Mouse (Mus musculus) forebrain, embryonic 14.5 days (tissue): ENCODE measurements around the gene Pla2g4e. TPM values are rescaled to one million over a fixed set of nuclear protein-coding genes. Genes with fewer than 3 reads are reported as not detected.

Experiments used
- ATAC-seq: fragments of 200-750 bp; cut with Nextera tagmentation; 2 replicates; pipeline ENCODE4 v1.8.0; 2017; ENCODE audit warnings: mild to moderate bottlenecking, moderate library complexity
- DNase-seq: peaks from one replicate; pipeline ENCODE4 v3.0.0-alpha.2; 2015; ENCODE audit warnings: low spot score
- H3K27ac ChIP-seq: fragments of 300-500 bp; sonication (generic); 2 replicates; pipeline ENCODE4 v1.5.1; 2014; ENCODE audit warnings: low read depth, mild to moderate bottlenecking, control low read depth, low read length, moderate library complexity
- H3K27me3 ChIP-seq: fragments of 300-500 bp; sonication (generic); replicated peaks from 2 replicates; pipeline ENCODE4 v1.6.1; 2014; ENCODE audit warnings: low read length, control low read depth, mixed read lengths; ENCODE audit not compliant: control insufficient read depth, insufficient read depth
- H3K36me3 ChIP-seq: fragments of 300-500 bp; sonication (generic); 2 replicates; pipeline ENCODE4 v1.6.1; 2014; ENCODE audit warnings: low read length, control low read depth; ENCODE audit not compliant: control insufficient read depth, insufficient read depth
- H3K4me1 ChIP-seq: fragments of 300-500 bp; sonication (generic); 2 replicates; pipeline ENCODE4 v1.6.1; 2014; ENCODE audit warnings: antibody characterized with exemption, low read length, control low read depth; ENCODE audit not compliant: control insufficient read depth, insufficient read depth
- H3K4me2 ChIP-seq: fragments of 300-500 bp; sonication (generic); 2 replicates; pipeline ENCODE4 v1.6.1; 2014; ENCODE audit warnings: mild to moderate bottlenecking, control low read depth, low read length
- H3K4me3 ChIP-seq: fragments of 300-500 bp; sonication (generic); 2 replicates; pipeline ENCODE4 v1.5.1; 2014; ENCODE audit warnings: low read depth, low read length, control low read depth
- H3K9ac ChIP-seq: fragments of 300-500 bp; sonication (generic); 2 replicates; pipeline ENCODE4 v1.6.1; 2014; ENCODE audit warnings: mild to moderate bottlenecking, low read length, control low read depth, moderate library complexity
- H3K9me3 ChIP-seq: fragments of 300-500 bp; sonication (generic); replicated peaks from 2 replicates; pipeline ENCODE4 v1.6.1; 2016; ENCODE audit warnings: low read length, control low read depth, mixed read lengths; ENCODE audit not compliant: control insufficient read depth
- WGBS: fragments of 180-500 bp; shearing (Covaris S2); extraction: QIAGEN DNeasy Blood & Tissue Kit; methylation state at CpG from one replicate; pipeline ENCODE4 v1.1.7; 2014; 5-methylcytosine and 5-hydroxymethylcytosine counted together
- polyA plus RNA-seq: library from polyadenylated mRNA; unstranded; fragments of >200 nt; fragmentation: Nextera tagmentation; extraction: Ambion mirVana; gene quantifications from 2 replicates; pipeline ENCODE4 v1.2.1, GENCODE M21; 2014

The Pla2g4e gene
- polyA plus RNA-seq, 1 experiment from 2014 or later, result 1.1 TPM

GRCm38 (mm10) chr2:120211448-120211847 is 33.7 kb downstream of the Pla2g4e start:
- no peak overlapping the region for H3K4me3 ChIP-seq
- no peaks in the 10 kb centered on the region for H3K36me3 ChIP-seq
- H3K27ac ChIP-seq, result no peak overlapping the region
- H3K4me2 ChIP-seq, result no peak overlapping the region
- no peaks in the 10 kb centered on the region for H3K9me3 ChIP-seq
- no peaks in the 10 kb centered on the region for H3K27me3 ChIP-seq
- no peak overlapping the region for H3K9ac ChIP-seq
- no peak for DNase-seq
- H3K4me1 ChIP-seq, result no peaks in the 10 kb centered on the region
- ATAC-seq, result no peak
- 54% methylated on average over 2 of the region's 2 CpGs for WGBS

DNA sequence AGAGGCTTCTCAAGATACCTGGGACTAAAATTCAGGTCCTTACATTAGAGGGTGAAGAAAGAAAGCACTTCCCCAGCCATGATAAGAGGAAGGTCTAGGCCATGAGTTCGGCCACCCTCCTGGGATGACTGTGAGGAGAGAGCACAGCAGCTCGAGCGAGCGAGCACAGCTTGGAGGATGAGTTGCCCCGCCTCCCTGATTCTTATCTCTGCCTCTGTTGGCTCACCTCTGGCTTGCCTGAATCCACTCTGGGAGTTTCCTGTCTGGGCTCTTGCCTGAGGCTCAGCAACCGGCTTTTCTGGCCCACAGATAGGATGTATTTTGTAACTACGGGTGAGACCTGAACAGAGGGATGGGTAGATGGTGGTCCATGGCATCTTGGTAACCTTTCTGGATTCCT is 37.2 kb downstream of the Pla2g4e start:
- no peaks in the 10 kb centered on the region for H3K9me3 ChIP-seq
- no peak for DNase-seq
- no peak overlapping the region for H3K27ac ChIP-seq
- no peaks in the 10 kb centered on the region for H3K36me3 ChIP-seq
- no peaks in the 10 kb centered on the region for H3K4me1 ChIP-seq
- H3K9ac ChIP-seq, result no peak overlapping the region
- H3K4me3 ChIP-seq, result no peak overlapping the region
- no peak overlapping the region for H3K4me2 ChIP-seq
- WGBS, result 80% methylated on average over 7 of the region's 7 CpGs
- H3K27me3 ChIP-seq, result no peaks in the 10 kb centered on the region
- no peak for ATAC-seq

- H3K9me3 ChIP-seq, result no peaks in the 10 kb centered on the region
- no peak overlapping the region for H3K9ac ChIP-seq
- H3K27me3 ChIP-seq, result no peaks in the 10 kb centered on the region
- WGBS, result 86% methylated on average over 6 of the region's 6 CpGs
- H3K4me1 ChIP-seq, result no peaks in the 10 kb centered on the region
- H3K27ac ChIP-seq, result no peak overlapping the region
- no peak overlapping the region for H3K4me2 ChIP-seq
- no peak overlapping the region for H3K4me3 ChIP-seq
- no peak for DNase-seq
- ATAC-seq, result no peak
- no peaks in the 10 kb centered on the region for H3K36me3 ChIP-seq
Observed at GRCm38 (mm10) chr2:120207028-120207427, 38.1 kb downstream of the Pla2g4e start.

- no peak for DNase-seq
- no peaks in the 10 kb centered on the region for H3K27me3 ChIP-seq
- no peak overlapping the region for H3K4me3 ChIP-seq
- no peaks in the 10 kb centered on the region for H3K9me3 ChIP-seq
- H3K4me1 ChIP-seq, result no peaks in the 10 kb centered on the region
- H3K36me3 ChIP-seq, result no peaks in the 10 kb centered on the region
- no peak overlapping the region for H3K9ac ChIP-seq
- WGBS, result 80% methylated on average over 3 of the region's 3 CpGs
- H3K4me2 ChIP-seq, result no peak overlapping the region
- H3K27ac ChIP-seq, result no peak overlapping the region
- ATAC-seq, result no peak
Observed at GRCm38 (mm10) chr2:120203742-120204141, 41.4 kb downstream of the Pla2g4e start.

- Histone ChIP-seq H3K9me3 (no peaks in the 10 kb centered on the region), H3K4me1 (no peaks in the 10 kb centered on the region)
- no peak for DNase-seq
Observed at GRCm38 (mm10) chr2:120200077-120200476, 45.1 kb downstream of the Pla2g4e start.

GRCm38 (mm10) chr2:120188174-120188573 is 57.0 kb downstream of the Pla2g4e start:
- Histone ChIP-seq H3K9me3 (no peaks in the 10 kb centered on the region), H3K4me3 (no peak overlapping the region), H3K27me3 (no peaks in the 10 kb centered on the region), H3K9ac (no peak overlapping the region), H3K27ac (no peak overlapping the region), H3K36me3 (no peaks in the 10 kb centered on the region), H3K4me2 (no peak overlapping the region), H3K4me1 (no peaks in the 10 kb centered on the region)
- 85% methylated on average over 4 of the region's 4 CpGs for WGBS
- DNase-seq (no peak), ATAC-seq (no peak)

More at GRCm38 (mm10) chr2:120200077-120200476, 45.1 kb downstream of the Pla2g4e start:
- Histone ChIP-seq H3K27ac (no peak overlapping the region), H3K4me2 (no peak overlapping the region), H3K9ac (no peak overlapping the region), H3K36me3 (no peaks in the 10 kb centered on the region), H3K27me3 (no peaks in the 10 kb centered on the region), H3K4me3 (no peak overlapping the region)
- WGBS, result 83% methylated on average over 7 of the region's 7 CpGs
- no peak for ATAC-seq

DNA sequence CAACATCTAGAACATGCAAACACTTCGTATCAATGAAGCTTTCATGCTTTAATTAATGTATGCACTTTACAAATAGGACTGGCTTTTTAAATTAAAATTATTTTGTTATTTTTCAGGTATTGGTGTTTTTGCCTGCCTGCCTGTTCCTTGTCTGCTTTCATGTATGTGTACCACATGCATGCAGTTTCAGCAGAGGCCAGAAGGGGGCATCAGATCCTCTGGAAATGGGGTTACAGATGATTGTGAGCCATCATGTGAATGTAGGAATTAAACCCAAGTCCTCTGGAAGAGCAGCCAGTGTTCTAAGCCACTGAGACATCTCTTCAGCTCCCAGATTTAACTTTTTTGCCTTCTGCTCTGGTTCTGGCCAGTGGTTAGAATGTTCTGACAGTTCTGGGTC is 57.6 kb downstream of the Pla2g4e start:
- Histone ChIP-seq H3K36me3 (no peaks in the 10 kb centered on the region), H3K4me1 (no peaks in the 10 kb centered on the region), H3K27ac (no peak overlapping the region), H3K4me3 (no peak overlapping the region), H3K27me3 (no peaks in the 10 kb centered on the region), H3K4me2 (no peak overlapping the region), H3K9me3 (no peaks in the 10 kb centered on the region), H3K9ac (no peak overlapping the region)
- ATAC-seq (no peak), DNase-seq (no peak)
- 86% methylated on average over 1 of the region's 1 CpGs for WGBS

GRCm38 (mm10) chr2:120185527-120186276 is 59.4 kb downstream of the Pla2g4e start:
- Histone ChIP-seq H3K9me3 (no peaks in the 10 kb centered on the region), H3K4me1 (no peaks in the 10 kb centered on the region), H3K27me3 (no peaks in the 10 kb centered on the region), H3K4me3 (no peak overlapping the region), H3K27ac (no peak overlapping the region), H3K9ac (no peak overlapping the region), H3K4me2 (no peak overlapping the region), H3K36me3 (no peaks in the 10 kb centered on the region)
- DNase-seq, result no peak
- WGBS, result 84% methylated on average over 6 of the region's 6 CpGs
- no peak for ATAC-seq

- Histone ChIP-seq H3K27me3 (no peaks in the 10 kb centered on the region), H3K9ac (no peak overlapping the region), H3K4me3 (no peak overlapping the region), H3K4me1 (no peaks in the 10 kb centered on the region), H3K36me3 (no peaks in the 10 kb centered on the region), H3K9me3 (no peaks in the 10 kb centered on the region), H3K4me2 (no peak overlapping the region), H3K27ac (no peak overlapping the region)
- no peak for ATAC-seq
- DNase-seq, result no peak
Observed at GRCm38 (mm10) chr2:120178936-120179335, 66.2 kb downstream of the Pla2g4e start.
